Mouse (Mus musculus) adrenal gland, postnatal 14 days (tissue): ENCODE results near the gene Mad2l2. TPM values are rescaled to one million over a fixed set of nuclear protein-coding genes. Genes with fewer than 3 reads are reported as not detected.
"Not testable (repeated sequence)": the region's sequence is repeated elsewhere in the genome, so short reads cannot be mapped to it uniquely, and the experiment has no call there.

ENCODE experiments used
- DNase-seq: peaks from one replicate; pipeline ENCODE4 v3.0.0; 2021; ENCODE audit warnings: mixed read lengths
- total RNA-seq: library from RNA; stranded (reverse); gene quantifications from 2 replicates; pipeline ENCODE4 v1.2.3, GENCODE M21; 2021

Gene Mad2l2
- total RNA-seq, 1 experiment from 2014 or later: 21.2 TPM

DNA sequence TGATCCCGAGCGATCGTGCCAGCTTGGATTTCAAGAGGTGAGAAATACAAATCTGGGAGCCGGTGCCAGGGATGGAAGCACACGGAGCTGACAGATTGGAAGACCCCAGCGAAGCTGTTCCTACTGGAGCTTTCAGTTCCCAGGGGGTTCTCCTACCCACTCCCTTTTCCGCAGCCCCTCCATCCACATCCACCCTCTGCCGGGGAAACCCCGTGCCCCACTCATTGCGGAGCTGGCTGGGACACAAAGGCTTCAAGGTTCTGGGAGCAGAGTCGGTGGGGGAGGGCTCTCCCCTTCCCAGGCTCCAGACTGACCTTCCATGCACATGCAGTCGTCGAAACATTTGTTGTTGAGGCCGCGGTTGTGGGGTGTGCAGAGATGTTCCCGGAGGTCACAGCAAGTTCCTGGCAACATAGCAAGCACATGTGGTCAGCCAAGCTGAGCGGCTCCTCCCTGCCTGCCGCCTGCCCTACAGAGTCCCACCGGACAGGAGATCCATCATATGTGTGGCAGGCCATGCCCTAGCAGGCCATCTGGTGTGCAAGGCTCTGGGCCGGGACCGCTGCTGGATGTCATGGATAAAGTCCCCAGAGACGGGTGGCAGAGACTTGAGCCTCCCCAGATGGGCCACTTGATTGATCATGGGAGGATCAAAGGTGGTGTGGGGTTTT, 22.4 kb upstream of the Mad2l2 start:
- DNase-seq: peak; percentile 69

DNA sequence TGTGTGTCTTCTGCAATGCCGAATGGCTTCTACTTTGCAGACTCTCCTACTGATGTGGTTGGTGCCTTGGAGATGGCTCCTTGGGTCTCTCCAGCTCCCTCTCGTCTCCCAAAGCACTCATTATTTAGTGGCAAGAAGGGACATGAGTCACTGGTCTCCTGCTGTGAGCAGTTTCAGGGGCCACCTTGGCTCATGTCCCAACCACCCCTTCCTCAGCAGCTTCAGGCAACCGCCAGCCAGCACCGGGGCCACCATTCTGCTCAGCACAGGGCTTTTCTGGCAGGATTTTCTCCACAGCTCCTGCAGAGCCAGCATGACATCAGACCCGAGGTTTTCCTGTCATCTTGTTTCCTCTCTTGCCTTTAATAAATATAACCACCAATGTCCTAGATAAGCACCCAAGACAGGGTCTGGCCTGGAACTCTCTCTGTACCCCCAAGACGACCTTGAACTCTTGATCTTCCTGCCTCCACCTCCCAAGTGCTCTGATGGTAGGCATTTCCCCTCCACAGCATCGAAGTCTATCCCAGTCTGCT, 21.6 kb upstream of the Mad2l2 start:
- no peak for DNase-seq

DNA sequence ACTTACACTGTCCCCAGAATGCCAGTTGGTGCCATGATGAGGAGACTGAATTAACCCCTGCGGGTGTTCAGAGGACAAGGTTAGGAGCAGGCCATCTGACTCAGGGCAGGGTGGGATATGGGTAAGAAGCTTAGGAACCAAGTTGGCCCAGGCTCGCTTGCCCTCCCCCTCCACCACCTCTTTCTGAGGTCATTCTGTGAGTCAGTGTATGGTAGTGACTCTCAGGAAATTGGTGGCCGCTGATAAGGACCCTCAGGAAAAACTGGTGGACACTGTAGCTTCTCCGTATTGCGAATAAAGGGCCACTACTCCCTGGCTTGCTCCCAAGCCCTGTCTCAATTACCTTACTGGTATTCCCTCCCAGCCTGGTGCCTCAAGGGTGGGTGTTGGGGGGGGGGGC, 21.0 kb upstream of the Mad2l2 start:
- DNase-seq: no peak

DNA sequence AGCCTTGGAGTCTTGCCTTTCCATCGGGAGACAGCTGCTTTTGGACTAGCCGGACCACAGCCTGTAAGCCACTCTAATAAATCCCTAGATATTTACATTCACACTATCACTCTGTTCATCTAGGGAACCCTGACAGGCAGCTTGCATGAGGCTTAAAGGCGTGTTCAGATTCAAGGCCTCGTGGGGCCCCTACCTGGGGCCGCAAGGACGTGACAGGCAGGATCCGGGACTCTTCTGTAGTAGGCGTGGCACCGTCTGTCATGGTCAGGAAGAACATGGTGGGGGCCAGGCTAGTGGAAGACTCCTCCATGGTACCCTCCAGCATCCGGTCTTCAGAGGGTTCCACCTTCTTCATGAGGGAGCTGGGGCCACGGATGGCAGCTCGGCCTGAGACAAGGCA, 17.7 kb upstream of the Mad2l2 start:
- DNase-seq: no peak

DNA sequence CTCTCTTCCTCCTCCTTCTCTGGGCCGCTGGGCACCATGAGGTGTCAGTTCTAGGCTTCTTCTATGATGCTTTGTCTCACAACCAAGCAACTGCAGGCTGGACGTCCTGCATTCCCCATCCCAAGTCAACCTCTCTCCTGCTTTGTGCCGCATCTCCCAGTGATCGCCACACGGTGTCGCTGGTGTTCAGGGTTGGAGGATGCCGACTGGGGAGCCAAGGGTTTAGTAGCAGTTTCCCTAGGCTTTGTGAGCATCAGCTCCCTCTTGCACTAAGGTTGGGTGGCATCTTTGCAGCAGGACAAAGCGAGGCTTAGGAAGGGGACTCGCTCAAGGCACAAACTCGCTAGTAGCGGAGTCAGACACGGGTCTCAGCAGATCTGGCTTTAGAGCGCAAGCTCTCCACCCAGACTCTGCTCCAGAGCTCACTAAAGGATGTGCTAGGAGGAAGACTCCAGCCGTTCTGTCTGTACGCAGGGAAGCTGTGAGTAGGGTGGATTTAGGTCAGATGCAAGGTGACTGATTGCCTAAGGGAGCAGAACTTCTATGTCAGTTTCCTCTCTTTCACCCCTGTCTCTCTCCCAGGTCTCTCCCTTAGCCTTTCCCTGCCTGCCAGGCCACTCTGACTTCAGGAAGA, 15.3 kb upstream of the Mad2l2 start:
- peak; percentile 92 for DNase-seq

DNA sequence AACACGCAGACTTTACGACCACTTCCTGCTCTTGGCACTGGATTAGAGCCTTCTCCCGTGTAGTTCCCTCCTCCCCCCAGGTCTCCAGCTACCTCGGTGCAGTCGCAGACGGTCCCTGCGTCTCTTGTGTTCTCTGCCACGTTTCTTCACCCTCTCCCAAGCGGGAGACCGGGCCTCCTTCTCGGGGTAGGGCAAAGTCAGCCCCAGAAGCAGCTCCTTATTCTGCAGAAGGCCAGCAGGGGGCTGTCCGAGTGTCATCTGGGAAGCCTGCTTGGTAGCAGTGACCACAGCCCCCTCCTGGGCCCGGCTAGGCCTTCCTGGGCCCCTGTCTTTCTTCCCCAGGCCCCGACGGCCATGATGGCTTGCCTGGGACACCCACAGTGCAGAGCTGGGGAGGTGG, 14.7 kb upstream of the Mad2l2 start:
- peak; percentile 54 for DNase-seq

DNA sequence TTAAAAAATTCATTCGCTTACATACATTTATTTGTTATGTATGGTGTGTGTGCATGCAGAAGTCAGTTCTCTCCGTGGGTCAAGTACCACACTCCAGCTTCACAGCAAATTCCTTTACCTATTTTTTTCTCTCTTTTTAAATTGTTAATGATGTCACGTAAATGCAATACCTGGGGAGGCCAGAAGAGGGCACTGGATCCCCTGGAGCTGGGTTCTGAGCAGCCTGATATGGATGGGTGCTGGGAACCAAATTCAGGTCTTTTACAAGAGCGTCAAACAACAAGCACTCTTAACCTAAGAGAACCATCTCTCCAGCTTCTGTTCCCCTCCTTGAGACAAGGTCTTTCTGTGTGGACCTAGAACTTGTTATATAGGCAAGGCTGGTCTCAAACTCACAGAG, 13.5 kb upstream of the Mad2l2 start:
- DNase-seq: no peak

DNA sequence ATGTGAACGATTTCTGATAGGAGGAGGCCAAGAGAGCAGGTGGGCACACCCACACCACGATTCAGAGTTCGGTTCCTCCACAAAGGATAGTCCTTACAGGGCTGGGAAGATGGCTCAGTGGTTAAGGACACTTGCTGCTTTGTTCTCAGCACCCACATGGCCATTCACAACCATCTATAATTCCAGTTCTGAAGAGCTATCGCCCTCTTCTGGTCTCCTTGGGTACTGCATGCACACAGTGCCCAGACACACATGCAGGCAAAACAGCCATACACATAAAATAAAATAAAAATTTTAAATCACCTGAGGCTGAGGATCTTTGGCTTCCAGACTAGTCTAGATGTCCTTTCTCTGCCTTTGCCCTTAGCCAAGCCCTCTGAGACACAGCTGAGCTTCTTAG, 12.8 kb upstream of the Mad2l2 start:
- DNase-seq: no peak

DNA sequence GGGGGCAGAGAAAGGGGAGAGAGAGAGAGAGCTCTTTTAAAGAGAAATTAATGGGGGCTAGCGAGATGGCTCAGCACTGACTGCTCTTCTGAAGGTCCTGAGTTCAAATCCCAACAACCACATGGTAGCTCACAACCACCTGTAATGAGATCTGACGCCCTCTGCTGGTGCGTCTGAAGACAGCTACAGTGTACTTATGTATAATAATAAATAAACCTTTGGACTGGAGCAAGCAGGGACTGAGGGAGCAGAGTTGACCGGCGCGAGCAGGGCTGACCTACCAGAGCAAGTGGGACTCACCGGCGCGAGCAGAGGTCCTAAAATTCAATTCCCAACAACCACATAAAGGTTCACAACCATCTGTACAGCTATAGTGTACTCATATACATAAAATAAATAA, 10.6 kb upstream of the Mad2l2 start:
- not testable (repeated sequence) for DNase-seq

DNA sequence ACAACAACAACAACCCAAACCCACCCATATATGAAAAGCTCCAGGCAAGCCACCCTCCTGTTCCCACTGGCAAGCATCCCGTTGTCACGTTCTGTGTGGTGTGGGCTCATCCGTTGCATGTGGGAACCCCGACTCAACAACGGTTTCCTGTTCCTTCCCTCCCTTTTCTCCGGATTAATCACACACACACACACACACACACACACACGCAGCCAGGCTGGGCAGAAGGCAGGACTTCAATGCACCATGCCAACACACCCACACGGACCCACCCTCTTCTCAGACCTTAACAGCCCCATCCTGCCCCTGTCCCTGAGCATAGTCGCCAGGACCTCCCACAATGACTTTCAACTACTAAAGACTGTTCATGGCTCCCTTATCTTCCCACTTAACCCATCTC, 9.6 kb upstream of the Mad2l2 start:
- DNase-seq: no peak

DNA sequence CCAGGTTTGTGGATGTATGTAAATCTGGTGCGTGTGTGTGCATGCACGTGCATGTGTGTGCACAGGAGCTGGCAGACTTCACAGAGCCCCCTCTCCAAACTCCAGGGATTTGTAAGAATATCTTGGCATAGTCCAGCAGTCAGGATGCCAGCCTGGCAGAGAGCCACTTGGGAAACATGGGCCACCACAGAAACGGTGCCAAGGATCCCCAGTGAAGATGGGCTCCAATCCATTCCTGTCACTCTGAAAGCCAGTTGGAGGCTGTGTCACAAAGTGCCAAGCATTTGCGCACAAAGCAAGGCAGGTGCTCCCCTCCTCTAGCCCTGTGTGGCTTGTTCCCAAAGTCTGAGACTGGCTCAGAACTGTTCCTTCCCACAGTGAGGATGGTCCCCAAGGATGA, 8.8 kb upstream of the Mad2l2 start:
- no peak for DNase-seq

DNA sequence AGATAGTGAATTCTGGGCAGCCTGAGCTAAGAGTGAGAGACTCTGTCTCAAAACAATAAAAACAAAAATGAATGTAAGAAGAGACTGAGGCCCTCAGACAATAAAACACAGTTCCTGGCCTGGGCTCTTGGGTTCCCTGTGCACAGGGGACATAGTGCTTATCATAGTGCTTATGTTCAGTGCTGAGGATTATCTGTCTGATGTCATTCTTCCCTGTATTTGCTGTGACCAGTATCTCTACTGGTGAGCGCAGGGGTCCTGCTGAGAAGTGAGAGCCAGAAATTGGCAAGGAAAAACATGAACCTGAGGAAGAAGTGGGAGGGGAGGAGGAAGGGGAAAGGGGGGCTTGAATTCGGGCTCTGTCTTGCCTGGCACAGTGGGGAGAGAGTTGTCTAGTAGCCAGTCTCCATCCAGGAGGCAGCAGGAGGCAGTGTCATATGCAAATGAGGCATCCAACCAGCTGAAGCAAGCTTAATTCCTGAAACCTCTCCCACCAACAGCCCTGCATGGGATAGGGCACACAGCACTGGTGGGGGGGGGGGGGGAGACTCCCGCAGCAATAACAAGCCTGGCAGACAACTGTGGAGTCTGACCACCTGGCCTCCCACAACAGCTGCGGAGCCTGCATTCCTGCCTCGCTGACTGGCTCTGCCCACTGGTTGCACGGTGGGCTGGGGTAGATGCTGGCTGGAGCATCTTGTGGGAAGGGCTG, 8.0 kb upstream of the Mad2l2 start:
- DNase-seq: no peak

DNA sequence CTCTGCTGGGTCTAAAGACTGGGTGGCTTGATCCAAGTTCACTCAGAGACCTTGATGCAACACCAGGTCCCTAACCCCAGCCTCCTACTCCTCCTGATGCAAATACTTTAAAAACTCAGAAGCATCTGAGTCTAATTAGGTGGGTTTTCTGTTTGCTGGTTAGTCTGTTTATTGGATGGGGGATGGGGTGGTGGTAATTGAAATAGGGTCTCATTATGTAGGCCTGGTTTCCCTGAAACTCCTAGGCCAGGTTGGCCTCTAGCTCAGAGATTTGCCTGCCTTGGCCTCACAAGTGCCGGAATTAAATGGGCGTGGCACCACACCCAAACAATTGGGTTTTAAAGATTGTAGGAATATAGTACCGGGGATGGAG, 7.5 kb upstream of the Mad2l2 start:
- DNase-seq: no peak

DNA sequence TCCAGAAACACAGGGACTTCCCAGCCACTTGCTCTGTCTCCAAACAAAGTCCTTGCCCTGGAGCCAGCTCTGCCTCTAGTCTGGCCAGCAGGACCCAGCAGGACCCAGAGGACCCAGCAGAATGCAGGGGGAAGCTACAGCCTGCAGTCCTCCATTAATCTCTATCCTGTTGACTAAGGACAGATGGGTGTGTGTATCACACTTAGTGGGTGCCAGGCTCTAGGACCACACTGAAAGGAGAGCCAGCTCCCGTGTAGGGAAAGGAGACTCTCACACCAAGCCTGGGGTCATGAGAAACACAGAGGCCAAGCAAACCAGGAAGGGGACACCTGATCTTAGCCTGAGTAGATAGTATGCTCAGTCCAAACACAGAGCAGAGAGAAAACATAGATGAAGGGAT, 1.9 kb upstream of the Mad2l2 start:
- DNase-seq: no peak

DNA sequence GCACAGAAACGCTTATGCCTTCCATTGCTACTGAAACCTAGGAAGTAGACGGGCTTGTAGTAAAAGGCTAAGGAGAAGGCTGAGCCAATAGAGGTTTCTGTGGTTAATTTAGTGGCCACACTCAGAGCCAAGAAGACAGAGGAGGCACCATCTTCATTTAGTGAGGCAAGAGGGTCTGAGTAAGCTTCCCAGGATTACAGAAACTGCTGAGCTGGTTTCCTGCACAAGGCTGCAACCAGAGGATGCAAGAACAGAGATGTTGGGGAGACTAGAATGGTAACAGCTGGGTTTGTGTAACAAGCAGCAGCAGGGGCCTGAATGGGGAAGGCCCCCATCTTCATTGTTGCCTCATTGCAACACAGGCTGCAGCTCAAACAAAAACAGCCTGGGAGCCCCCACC, 1.5 kb upstream of the Mad2l2 start:
- DNase-seq: no peak

DNA sequence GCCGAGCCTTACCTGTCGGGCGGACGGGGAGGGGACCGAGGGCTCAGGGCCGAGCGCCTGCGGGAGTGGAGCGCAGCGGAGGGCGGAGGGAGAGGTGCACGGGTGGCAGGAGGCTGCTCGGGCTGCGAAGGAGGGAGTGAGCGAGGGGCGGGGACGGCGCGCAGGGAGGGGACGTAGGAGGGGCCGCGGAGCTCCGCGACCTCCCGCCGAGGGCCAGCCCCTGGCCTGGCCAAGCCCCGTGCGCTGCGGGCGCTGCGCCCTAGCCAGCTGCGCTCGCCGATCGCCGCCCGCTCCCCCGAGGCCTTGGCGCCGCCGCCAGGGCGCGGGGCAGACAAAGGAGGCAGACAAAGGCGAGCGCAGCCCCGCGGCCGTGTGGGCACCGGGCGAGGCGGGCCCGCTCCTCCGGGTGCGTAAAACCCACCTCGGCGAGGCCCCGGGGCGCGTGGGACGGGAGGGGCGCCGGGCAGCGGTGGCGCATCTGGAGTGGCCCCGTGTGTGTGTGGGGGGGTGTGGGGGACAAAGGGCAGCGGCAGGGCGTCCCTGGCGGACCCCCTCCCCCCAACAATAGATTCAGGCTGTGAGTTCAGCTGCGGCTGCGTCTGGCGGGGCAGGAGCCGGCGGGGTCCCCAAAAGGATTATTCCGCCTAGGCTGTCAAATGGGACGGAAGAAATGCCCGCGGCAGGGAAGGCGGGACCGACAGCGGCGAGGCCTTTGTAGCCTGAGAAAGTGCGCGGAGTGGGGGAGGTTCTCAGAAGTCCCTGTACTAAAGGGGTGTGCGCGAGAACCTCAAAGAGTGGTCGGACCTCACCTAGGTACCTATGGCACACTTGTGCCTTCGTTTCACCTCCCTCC, 603 bp downstream of the Mad2l2 start, which contains the start of gene Draxin:
Gene Draxin, minus strand, starts transcription at position 138 of the 853 bp plus-strand sequence.
- DNase-seq: peak; percentile 69

DNA sequence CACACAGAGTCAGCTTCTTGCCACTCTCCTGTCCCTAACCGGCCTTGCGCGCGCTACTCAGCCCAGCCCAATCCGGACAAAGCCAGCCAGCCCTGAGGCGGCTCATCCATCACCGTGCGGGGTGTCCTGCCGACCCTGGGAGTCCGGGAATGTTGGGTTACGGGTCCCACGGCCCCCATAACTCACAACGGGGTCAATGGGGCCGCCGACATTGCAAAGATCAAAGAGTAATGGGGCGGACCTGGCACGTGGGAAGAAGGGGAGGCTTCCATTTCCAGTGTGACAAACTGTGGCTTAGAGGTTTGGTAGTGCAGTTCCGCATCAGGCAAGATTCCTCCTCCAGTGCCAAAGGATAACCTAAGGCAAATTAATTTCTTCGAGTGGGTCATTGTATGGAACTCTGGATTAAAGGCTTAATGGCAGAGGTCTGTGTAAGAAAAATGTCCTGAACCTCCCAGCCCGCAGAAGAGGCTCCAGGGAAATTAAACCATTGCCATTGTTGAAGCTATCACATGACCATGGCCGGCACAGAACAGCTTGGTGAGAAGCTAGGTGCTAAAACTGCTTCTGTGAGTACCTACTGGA, 1.4 kb downstream of the Mad2l2 start:
- DNase-seq: peak; percentile 56

DNA sequence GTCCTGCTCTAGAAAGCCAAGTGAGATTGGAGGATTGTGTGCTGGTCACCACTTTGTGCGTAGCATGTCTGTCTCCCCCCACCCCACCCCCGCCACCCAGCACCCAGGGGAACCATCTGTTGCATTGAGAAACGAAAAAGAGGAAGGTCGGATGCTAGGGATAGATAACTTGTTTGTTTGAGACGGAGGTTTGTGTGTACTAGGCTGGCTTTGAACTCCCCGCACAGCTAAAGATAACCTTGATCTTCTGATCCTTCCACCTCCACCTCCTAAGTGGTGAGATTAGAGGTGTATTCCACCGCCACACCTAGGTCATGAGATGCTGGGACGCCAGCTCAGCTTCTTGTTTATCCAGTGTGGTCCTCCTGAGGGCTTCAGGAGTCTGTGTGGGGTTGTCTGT, 4.8 kb downstream of the Mad2l2 start:
- DNase-seq: no peak

DNA sequence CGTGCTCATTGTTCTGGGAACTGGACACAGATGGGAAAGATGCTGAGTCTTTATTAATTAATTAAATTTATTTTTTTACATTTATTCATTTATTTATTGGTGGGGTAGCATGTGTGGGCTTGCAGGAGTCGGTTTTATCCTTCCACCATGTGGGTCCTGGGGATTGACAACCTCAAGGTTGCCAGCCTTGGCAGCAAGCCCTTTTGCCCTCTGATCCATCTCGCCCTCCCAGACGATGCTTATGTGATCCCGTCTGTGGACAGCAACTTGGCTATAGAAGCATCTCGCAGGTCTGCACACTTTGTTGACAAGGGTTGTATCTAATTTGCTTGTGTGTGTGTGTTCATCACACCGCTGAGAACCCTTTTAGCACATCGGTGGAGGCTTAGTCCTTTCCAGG, 7.3 kb downstream of the Mad2l2 start:
- DNase-seq: no peak

DNA sequence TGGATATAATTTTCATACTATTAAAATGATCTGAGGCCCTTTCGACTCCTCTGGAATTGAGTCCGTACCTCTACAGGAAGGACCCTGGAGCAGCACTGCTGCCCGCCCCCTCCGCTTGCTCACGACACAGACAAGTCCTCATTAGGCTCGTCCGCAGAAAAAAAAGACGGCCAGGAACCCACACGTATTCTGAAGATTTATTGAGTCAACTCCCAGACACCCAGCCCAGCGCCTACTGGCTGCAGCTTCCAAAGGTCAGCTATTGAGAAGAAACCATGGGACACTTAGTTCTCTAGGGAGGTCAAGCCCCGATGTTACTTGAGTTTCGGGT, 9.5 kb downstream of the Mad2l2 start:
- no peak for DNase-seq

DNA sequence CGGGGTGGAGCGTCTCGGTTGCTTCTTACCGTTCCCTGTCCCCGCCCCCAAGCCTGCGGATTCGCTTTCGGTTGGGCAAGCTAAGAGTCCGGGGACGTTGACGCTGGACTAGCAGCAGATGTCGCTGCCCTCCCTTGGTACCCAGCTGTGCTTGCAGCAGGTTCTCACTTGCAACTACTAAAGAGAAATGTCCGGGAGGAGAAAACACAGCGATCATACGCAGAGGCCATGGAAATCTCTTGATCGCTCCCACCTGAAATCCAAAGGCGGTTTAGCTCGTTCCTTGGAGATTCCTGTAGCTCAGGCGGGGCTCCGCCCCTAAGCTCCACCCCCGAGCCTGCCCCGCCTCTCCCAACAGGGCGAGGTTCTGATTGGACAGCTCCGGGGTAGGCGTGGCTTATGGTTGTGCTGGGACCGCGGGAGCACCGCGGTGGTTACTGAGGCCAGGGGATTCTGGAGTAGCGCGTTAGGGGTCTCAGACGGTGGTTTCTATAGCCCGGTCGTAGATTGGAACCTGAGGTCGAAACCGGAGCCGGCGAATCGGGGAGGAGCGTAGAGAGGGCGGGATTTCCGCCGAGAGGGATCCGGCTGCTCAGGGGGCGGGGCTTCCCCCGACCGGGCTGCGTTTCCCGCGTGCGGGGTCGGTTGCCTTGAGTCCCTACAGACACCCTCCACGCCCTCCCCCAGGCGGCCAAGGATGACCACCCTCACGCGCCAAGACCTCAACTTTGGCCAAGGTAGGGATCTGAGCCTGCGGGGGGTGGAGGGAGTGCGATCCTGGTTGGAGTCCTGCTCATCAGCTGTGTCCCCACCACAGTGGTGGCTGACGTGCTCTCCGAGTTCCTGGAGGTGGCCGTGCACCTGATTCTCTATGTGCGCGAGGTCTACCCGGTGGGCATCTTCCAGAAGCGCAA, 10.2 kb downstream of the Mad2l2 start:
- peak; percentile 95 for DNase-seq
